In genomic region chr15:78634095-78634737, GRCm38 (mm10) we compare ENCODE assay signal across 8 mouse cellular contexts. TPM values are rescaled to one million over a fixed set of nuclear protein-coding genes. Genes with fewer than 3 reads are reported as not detected.
DNase-seq lines count a peak whose midpoint lies in the region; ATAC-seq and TF ChIP-seq lines count a peak whose summit lies in the region.
"Had no signal": no experiment of that assay in that cellular context is flagged by ENCODE, and none has a peak within 500 bp of the region (broad histone marks: within the 10 kb centered on the region; RNA-seq: fewer than 3 reads in every experiment).

No protein-coding gene starts in this region.

- H3K4me1 ChIP-seq in ES-E14 (ENCODE audit: control insufficient read depth in 2 of 2, insufficient read depth in 2 of 2, low read length in 2 of 2, poor library complexity in 1 of 2) = no peaks in the 10 kb centered on the region
- H3K4me1 ChIP-seq in hindbrain, embryonic 13.5 days (replicated peaks) = peaks cover 79% of the 10 kb centered on the region
- H3K4me1 ChIP-seq in midbrain, embryonic 10.5 days = peaks cover 75% of the 10 kb centered on the region

- no peak overlapping the region for H3K9ac ChIP-seq in ES-E14 (ENCODE audit: insufficient read depth, low read depth, low read length, poor library complexity, severe bottlenecking)
- peak overlapping the region; percentile 58; the same call in 1 of the 2 replicates for H3K9ac ChIP-seq in hindbrain, embryonic 13.5 days

- H3K27ac ChIP-seq in ES-E14 (ENCODE audit: insufficient read depth, low read depth, low read length, poor library complexity, severe bottlenecking) = no peak overlapping the region
- peak overlapping the region; percentile 75 for H3K27ac ChIP-seq in hindbrain, embryonic 13.5 days
- H3K27ac ChIP-seq in midbrain, embryonic 10.5 days (replicated peaks) = peak overlapping the region; percentile 81

- in situ Hi-C loops in ES-E14 (cut with MboI; ENCODE audit: low sequenced_read_pairs in 2 of 2, unreplicated experiment in 2 of 2) = no loop called here

- no peak overlapping the region for H3K4me2 ChIP-seq in hindbrain, embryonic 13.5 days

- no peaks in the 10 kb centered on the region for H3K36me3 ChIP-seq in ES-E14 (ENCODE audit: control insufficient read depth, insufficient read depth, low read length, poor library complexity, severe bottlenecking)
- no peaks in the 10 kb centered on the region for H3K36me3 ChIP-seq in hindbrain, embryonic 13.5 days
- H3K36me3 ChIP-seq in midbrain, embryonic 10.5 days = no peaks in the 10 kb centered on the region

- no peaks in the 10 kb centered on the region for H3K27me3 ChIP-seq in hindbrain, embryonic 13.5 days
- peaks cover 15% of the 10 kb centered on the region for H3K27me3 ChIP-seq in midbrain, embryonic 10.5 days (ENCODE audit: low read depth, poor library complexity, severe bottlenecking)

- no peak overlapping the region for H3K4me3 ChIP-seq in ES-E14 (ENCODE audit: insufficient read depth in 1 of 2, low read depth in 1 of 2, low read length in 2 of 2, poor library complexity in 1 of 2, severe bottlenecking in 1 of 2)
- H3K4me3 ChIP-seq in hindbrain, embryonic 13.5 days = no peak overlapping the region
- no peak overlapping the region for H3K4me3 ChIP-seq in midbrain, embryonic 10.5 days
- H3K4me3 ChIP-seq: megakaryocyte, embryonic 14.5 days had no signal

- 22% methylated on average over 10 of the region's 10 CpGs for WGBS in hindbrain, embryonic 13.5 days
- WGBS in midbrain, embryonic 10.5 days = 29% methylated on average over 10 of the region's 10 CpGs

- H3K9me3 ChIP-seq in ES-E14 (ENCODE audit: control insufficient read depth, insufficient read depth, low read depth, low read length) = no peaks in the 10 kb centered on the region
- no peaks in the 10 kb centered on the region for H3K9me3 ChIP-seq in hindbrain, embryonic 13.5 days
- no peaks in the 10 kb centered on the region for H3K9me3 ChIP-seq in midbrain, embryonic 10.5 days (replicated peaks)

- peak; percentile 46 for DNase-seq in ES-E14 (ENCODE audit: low read depth, low spot score)
- peak; percentile 3 for DNase-seq in c-Kit-positive CD71-positive TER-119-negative erythroid progenitor cells, embryonic 14.5 days (ENCODE audit: low read depth)
- DNase-seq in midbrain, embryonic 10.5 days (ENCODE audit: low spot score) = peak; percentile 82
- no peak for DNase-seq in heart, adult 8-10 months (ENCODE audit: low spot score)
- no peak for DNase-seq in kidney, adult 8-10 months
- DNase-seq in lung, adult 18-20 months = no peak

- ATAC-seq in hindbrain, embryonic 13.5 days (ENCODE audit: low FRiP score) = peak; percentile 69

TF ChIP-seq in ES-E14, 5 proteins besides CTCF, POLR2A, EP300 and RAD21:
- TF ChIP-seq MAFK (IDR thresholded peaks at IDR 0.05; ENCODE audit: insufficient read depth, low read depth, low read length) (no peak), HCFC1 (IDR thresholded peaks at IDR 0.05; ENCODE audit: borderline replicate concordance, insufficient read depth, low read length) (no peak), CHD2 (IDR thresholded peaks at IDR 0.05; ENCODE audit: low read depth, low read length) (no peak), ZNF384 (IDR thresholded peaks at IDR 0.05; ENCODE audit: low read depth, low read length) (no peak), ZC3H11A (IDR thresholded peaks at IDR 0.05; ENCODE audit: borderline replicate concordance, low read depth, low read length) (no peak)
TF ChIP-seq in ES-E14: peak in this region for 0.

RNA-seq across cellular contexts. Expression of gene Cyth4, which starts 37.4 kb away (rescaled TPM):
- total RNA-seq in ES-E14 (2012; rRNA removed) = 2.3 and 2.7 TPM in 2 replicates
- polyA plus RNA-seq in hindbrain, embryonic 13.5 days (2015; fragmentation: Nextera tagmentation; extraction: Ambion mirVana) = 6.8 and 7.7 TPM in 2 replicates
- polyA plus RNA-seq in midbrain, embryonic 10.5 days (2016; fragmentation: Nextera tagmentation; extraction: Ambion mirVana) = 5.9 and 6.7 TPM in 2 replicates
- 1 to 10 TPM; 4.2 to 8.7 (median 5.3) TPM for total RNA-seq in heart, adult 8-10 months (2022)

Comparison
In these comparisons a context has a peak if more than half of its experiments do, and no peak if none do; other contexts are left out.
1. DNase-seq: peak in ES-E14 (single experiment), c-Kit-positive CD71-positive TER-119-negative erythroid progenitor cells, embryonic 14.5 days (single experiment) and midbrain, embryonic 10.5 days (single experiment); none in heart, adult 8-10 months (single experiment), kidney, adult 8-10 months (0 of 2) and lung, adult 18-20 months (0 of 2).